Mouse (Mus musculus) T-helper 2 cell (primary cell): ENCODE data around the gene Zfp771.

Experiments
- in situ Hi-C: fragments of 300-600 bp; cut with MboI, MseI; formaldehyde crosslinking; loops from one replicate; pipeline ENCODE4 v1.15.1; 2025; ENCODE audit warnings: high pct_unique_total_duplicates

Gene Zfp771

GRCm38 (mm10) chr7:127243870-127244657 is at the start of gene Zfp771:
TSS of gene Zfp771 (plus strand) at chr7:127244274.
- in situ Hi-C loops = no loop called here

GRCm38 (mm10) chr7:127194633-127195029 is 49.4 kb upstream of the Zfp771 start:
- in situ Hi-C loops = no loop called here

- in situ Hi-C loops = no loop called here
These were observed 48.4 kb upstream of the Zfp771 start, which contains the start of gene Cd2bp2 for GRCm38 (mm10) chr7:127195544-127196295. TSS of gene Cd2bp2 (minus strand) at chr7:127196050.

DNA sequence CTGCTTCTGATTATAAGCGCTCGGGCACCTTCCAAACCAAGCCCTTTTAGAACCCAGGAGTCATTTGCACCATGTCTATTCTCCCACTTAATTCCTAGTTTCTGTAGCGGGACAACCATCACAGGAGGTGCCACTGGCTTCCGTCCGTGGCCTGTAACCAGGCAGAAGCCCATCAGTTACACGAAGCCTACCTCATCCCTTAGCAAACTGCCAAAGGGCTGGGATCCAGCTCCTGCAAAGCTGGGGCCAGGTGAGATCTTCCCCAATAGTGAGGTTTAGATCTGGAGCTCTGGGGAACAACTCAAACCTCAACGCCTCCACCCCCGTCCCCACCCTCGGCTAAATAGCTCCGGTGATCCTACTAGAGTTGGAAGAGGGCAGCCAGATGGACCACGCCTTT is 47.6 kb upstream of the Zfp771 start:
- in situ Hi-C loops = no loop called here

GRCm38 (mm10) chr7:127206606-127207005 is 37.5 kb upstream of the Zfp771 start:
- in situ Hi-C loops = no loop called here

GRCm38 (mm10) chr7:127207374-127208294 is 36.4 kb upstream of the Zfp771 start:
- in situ Hi-C loops = no loop called here

DNA sequence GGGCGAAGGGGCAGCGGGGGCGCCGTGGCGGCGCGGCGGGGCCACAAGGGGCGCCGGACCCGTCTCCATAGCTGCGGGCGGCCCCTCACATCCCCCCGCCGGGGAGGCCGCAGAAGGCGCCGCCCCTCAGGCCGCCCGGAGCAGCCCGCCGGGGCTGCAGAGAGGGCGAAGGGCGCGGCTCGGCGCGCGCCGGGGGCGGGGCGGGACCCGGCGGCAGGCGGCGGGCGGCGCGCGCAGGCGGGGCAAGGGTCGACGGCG is 35.9 kb upstream of the Zfp771 start, which contains the start of gene Tbc1d10b:
TSS of gene Tbc1d10b (minus strand) at position 174 of the 258 bp plus-strand sequence.
- in situ Hi-C loops = no loop called here

DNA sequence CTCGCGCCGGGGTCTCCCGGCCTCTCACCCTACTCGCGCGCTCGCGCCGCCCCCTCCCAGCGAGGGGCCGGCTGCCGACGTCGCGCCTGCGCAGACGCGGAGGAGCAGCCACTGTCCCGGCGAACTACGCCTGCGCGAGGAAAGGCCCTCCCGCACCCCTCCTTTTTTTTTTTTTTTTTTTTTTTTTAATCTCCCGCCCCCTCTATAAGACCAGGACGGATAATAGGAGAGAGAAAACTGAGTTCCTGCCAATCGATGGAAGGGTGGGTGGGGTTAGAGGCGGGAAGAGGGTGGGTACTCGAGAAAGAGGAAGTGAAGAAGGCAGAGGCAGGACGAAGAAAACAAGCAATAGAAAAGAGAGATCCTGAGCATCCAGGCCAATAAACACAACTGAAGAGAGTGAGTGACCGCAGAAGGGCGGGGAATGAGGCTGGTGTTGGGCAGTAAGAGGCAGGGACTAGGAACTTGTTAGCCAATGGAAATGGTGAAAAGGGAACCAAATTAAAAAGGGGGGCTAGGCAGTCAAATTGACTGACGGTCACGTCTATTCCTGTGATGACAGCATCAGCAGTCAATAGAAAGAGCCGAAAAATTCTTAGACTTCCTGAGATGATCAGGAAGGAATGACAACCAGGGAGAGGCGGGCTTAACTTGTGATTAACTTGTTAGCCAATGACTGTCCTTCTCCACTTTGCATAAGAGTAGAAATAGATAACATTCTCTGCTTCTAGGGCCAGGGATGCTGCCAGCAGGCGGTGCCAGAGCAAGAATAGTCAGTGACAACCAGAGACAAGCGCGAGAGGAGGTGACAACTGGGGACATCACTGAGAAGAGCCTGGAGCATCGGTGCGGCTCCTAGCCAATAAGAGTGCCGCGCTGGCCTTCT is 35.3 kb upstream of the Zfp771 start, which contains the start of gene Mylpf:
TSS of gene Mylpf (plus strand) at position 338 of the 886 bp plus-strand sequence.
- in situ Hi-C loops = no loop called here

DNA sequence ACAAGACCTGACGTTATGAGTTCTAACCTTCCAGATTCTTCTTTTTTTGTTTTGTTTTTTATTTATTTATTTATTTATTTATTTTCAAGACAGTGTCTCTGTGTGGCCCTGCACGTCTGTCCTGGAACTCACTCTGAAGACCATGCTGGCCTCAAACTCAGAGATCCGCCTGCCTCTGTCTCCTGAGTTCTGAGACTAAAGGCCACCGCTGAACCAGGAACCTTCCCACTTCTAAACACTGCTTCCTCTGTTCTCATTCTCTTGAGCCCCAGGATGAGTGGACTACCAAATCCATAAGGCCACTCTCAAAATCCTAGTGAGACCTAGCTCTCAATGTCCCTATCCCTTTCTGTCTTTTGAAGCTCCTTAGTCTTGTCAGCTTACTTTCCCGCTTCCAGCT is 34.2 kb upstream of the Zfp771 start:
- in situ Hi-C loops = no loop called here

- in situ Hi-C loops = no loop called here
These were observed 33.8 kb upstream of the Zfp771 start for GRCm38 (mm10) chr7:127210266-127210665.

- in situ Hi-C loops = no loop called here
These were observed 32.9 kb upstream of the Zfp771 start for GRCm38 (mm10) chr7:127211014-127211745.

- in situ Hi-C loops = no loop called here
These were observed 31.4 kb upstream of the Zfp771 start for GRCm38 (mm10) chr7:127212432-127213250.

GRCm38 (mm10) chr7:127213485-127213884 is 30.6 kb upstream of the Zfp771 start:
- in situ Hi-C loops = no loop called here

- in situ Hi-C loops = no loop called here
These were observed 30.1 kb upstream of the Zfp771 start for GRCm38 (mm10) chr7:127213930-127214329.

DNA sequence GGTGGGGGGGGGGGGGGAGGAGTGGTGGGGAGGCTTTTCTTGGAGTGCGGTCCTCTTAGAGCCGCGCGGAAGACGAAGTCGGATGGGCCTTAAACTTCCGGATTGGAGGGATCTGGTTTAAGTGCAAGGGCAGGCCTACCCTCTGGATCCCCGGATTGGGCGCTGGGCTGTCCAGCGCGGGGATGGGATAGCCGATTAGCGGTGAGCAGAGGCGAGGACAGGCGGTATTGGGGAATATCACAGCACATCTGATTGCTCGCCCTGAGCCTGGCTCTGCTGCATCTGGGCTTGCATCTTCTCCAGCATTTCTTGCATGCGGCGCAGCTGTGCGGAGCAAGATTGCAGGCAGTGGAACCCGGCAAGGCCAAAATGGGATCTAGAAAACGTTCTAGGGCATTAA is 29.6 kb upstream of the Zfp771 start:
- in situ Hi-C loops = no loop called here

DNA sequence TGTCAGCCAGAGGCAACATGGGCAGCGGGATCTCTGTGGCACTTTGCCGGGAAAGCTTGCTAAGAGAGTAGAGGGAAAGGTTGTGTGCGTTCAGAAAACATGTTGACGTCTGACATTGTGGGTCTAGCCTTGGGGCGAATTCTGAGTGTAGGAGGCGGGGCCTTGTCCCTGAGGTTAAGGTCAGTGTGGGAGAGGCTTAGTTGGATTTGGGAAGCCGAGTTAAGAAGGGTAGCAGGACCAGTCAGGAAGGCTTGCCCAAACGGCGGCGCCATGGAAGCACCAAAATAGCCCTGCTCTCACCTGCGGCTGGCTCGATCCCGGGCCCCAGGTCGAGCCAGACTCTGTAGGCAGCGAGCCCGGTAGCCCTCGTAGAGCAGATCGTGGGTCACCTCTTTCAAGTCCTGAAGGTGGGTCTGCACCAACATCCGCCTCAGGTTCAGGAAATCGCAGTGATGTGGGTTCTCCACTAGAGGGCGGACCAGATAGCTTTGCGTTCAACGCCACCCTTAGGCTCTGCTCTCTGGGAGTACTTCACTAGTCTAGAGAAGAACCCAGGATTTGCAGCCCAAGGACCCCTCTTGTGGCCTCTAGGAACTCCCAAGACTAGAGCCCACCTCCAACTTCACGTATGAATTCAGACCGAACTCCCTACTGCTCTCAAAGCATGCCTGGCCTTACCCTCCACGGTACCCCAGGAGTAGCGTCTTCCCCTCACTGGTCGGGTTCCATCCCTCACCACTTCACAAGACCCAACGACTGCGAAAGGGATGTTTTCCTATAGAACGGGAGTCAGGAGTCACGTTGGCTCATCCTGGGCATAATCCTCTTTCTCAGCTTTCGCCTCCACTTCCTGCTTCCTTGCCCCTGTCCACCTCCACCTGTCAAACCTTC is 28.8 kb upstream of the Zfp771 start:
- in situ Hi-C loops = no loop called here

- in situ Hi-C loops = no loop called here
These were observed 27.8 kb upstream of the Zfp771 start for GRCm38 (mm10) chr7:127216307-127216706.

- in situ Hi-C loops = no loop called here
These were observed 26.6 kb upstream of the Zfp771 start for GRCm38 (mm10) chr7:127217475-127217874.
